Mouse (Mus musculus): ENCODE measurements around the gene Ralgps1.

The Ralgps1 gene

GRCm38 (mm10) chr2:33237581-33237980, 133.7 kb downstream of the Ralgps1 start:
- Histone ChIP-seq H3K36me3 (ENCODE audit: control insufficient read depth, insufficient read depth, low read length, poor library complexity, severe bottlenecking) (no peaks in the 10 kb centered on the region), H3K27me3 (ENCODE audit: control insufficient read depth, insufficient read depth, low read length, poor library complexity, severe bottlenecking) (no peaks in the 10 kb centered on the region)
- no peak for DNase-seq (ENCODE audit: low read depth, low spot score)

- H3K27me3 ChIP-seq (ENCODE audit: control insufficient read depth, insufficient read depth, low read length, poor library complexity, severe bottlenecking): no peaks in the 10 kb centered on the region
- DNase-seq (ENCODE audit: low read depth, low spot score): no peak
Observed at GRCm38 (mm10) chr2:33234848-33235247, 136.4 kb downstream of the Ralgps1 start.

GRCm38 (mm10) chr2:33233856-33234255, 137.4 kb downstream of the Ralgps1 start:
- Histone ChIP-seq H3K36me3 (ENCODE audit: control insufficient read depth, insufficient read depth, low read length, poor library complexity, severe bottlenecking) (no peaks in the 10 kb centered on the region), H3K27me3 (ENCODE audit: control insufficient read depth, insufficient read depth, low read length, poor library complexity, severe bottlenecking) (no peaks in the 10 kb centered on the region)
- no peak for DNase-seq (ENCODE audit: low read depth, low spot score)

More at GRCm38 (mm10) chr2:33234848-33235247, 136.4 kb downstream of the Ralgps1 start:
- no peaks in the 10 kb centered on the region for H3K36me3 ChIP-seq (ENCODE audit: control insufficient read depth, insufficient read depth, low read length, poor library complexity, severe bottlenecking)

GRCm38 (mm10) chr2:33232782-33233570, 138.3 kb downstream of the Ralgps1 start:
- 0 out of 2 replicates have a peak, but pooled peaks cover 2% of the 10 kb centered on the region for H3K36me3 ChIP-seq (ENCODE audit: control insufficient read depth, insufficient read depth, low read length, poor library complexity, severe bottlenecking)
- H3K27me3 ChIP-seq (ENCODE audit: control insufficient read depth, insufficient read depth, low read length, poor library complexity, severe bottlenecking): no peaks in the 10 kb centered on the region
- no peak for DNase-seq (ENCODE audit: low read depth, low spot score)

GRCm38 (mm10) chr2:33231788-33232187, 139.5 kb downstream of the Ralgps1 start:
- Histone ChIP-seq H3K27me3 (ENCODE audit: control insufficient read depth, insufficient read depth, low read length, poor library complexity, severe bottlenecking) (no peaks in the 10 kb centered on the region), H3K36me3 (ENCODE audit: control insufficient read depth, insufficient read depth, low read length, poor library complexity, severe bottlenecking) (0 out of 2 replicates have a peak, but pooled peaks cover 2% of the 10 kb centered on the region)
- DNase-seq (ENCODE audit: low read depth, low spot score): no peak

- Histone ChIP-seq H3K36me3 (ENCODE audit: control insufficient read depth, insufficient read depth, low read length, poor library complexity, severe bottlenecking) (0 out of 2 replicates have a peak, but pooled peaks cover 2% of the 10 kb centered on the region), H3K27me3 (ENCODE audit: control insufficient read depth, insufficient read depth, low read length, poor library complexity, severe bottlenecking) (no peaks in the 10 kb centered on the region)
- DNase-seq (ENCODE audit: low read depth, low spot score): no peak
Observed at GRCm38 (mm10) chr2:33230701-33231100, 140.6 kb downstream of the Ralgps1 start.

GRCm38 (mm10) chr2:33228551-33228950, 142.7 kb downstream of the Ralgps1 start:
- no peak for DNase-seq (ENCODE audit: low read depth, low spot score)
- no peaks in the 10 kb centered on the region for H3K27me3 ChIP-seq (ENCODE audit: control insufficient read depth, insufficient read depth, low read length, poor library complexity, severe bottlenecking)
- 0 out of 2 replicates have a peak, but pooled peaks cover 2% of the 10 kb centered on the region for H3K36me3 ChIP-seq (ENCODE audit: control insufficient read depth, insufficient read depth, low read length, poor library complexity, severe bottlenecking)

GRCm38 (mm10) chr2:33228077-33228476, 143.2 kb downstream of the Ralgps1 start:
- DNase-seq (ENCODE audit: low read depth, low spot score): no peak
- no peaks in the 10 kb centered on the region for H3K27me3 ChIP-seq (ENCODE audit: control insufficient read depth, insufficient read depth, low read length, poor library complexity, severe bottlenecking)
- 0 out of 2 replicates have a peak, but pooled peaks cover 2% of the 10 kb centered on the region for H3K36me3 ChIP-seq (ENCODE audit: control insufficient read depth, insufficient read depth, low read length, poor library complexity, severe bottlenecking)

GRCm38 (mm10) chr2:33225921-33226320, 145.4 kb downstream of the Ralgps1 start:
- Histone ChIP-seq H3K36me3 (ENCODE audit: control insufficient read depth, insufficient read depth, low read length, poor library complexity, severe bottlenecking) (peaks cover 2% of the 10 kb centered on the region; the same call in 1 of the 2 replicates), H3K27me3 (ENCODE audit: control insufficient read depth, insufficient read depth, low read length, poor library complexity, severe bottlenecking) (no peaks in the 10 kb centered on the region)
- DNase-seq (ENCODE audit: low read depth, low spot score): no peak

GRCm38 (mm10) chr2:33223656-33224358, 147.5 kb downstream of the Ralgps1 start:
- DNase-seq (ENCODE audit: low read depth, low spot score): no peak
- Histone ChIP-seq H3K36me3 (ENCODE audit: control insufficient read depth, insufficient read depth, low read length, poor library complexity, severe bottlenecking) (peaks cover 2% of the 10 kb centered on the region; the same call in 1 of the 2 replicates), H3K27me3 (ENCODE audit: control insufficient read depth, insufficient read depth, low read length, poor library complexity, severe bottlenecking) (no peaks in the 10 kb centered on the region)

- no peaks in the 10 kb centered on the region; the same call in 1 of the 2 replicates for H3K36me3 ChIP-seq (ENCODE audit: control insufficient read depth, insufficient read depth, low read length, poor library complexity, severe bottlenecking)
- DNase-seq (ENCODE audit: low read depth, low spot score): no peak
- H3K27me3 ChIP-seq (ENCODE audit: control insufficient read depth, insufficient read depth, low read length, poor library complexity, severe bottlenecking): no peaks in the 10 kb centered on the region
Observed at GRCm38 (mm10) chr2:33222480-33222879, 148.8 kb downstream of the Ralgps1 start.

- Histone ChIP-seq H3K36me3 (ENCODE audit: control insufficient read depth, insufficient read depth, low read length, poor library complexity, severe bottlenecking) (no peaks in the 10 kb centered on the region; the same call in 1 of the 2 replicates), H3K27me3 (ENCODE audit: control insufficient read depth, insufficient read depth, low read length, poor library complexity, severe bottlenecking) (no peaks in the 10 kb centered on the region)
- no peak for DNase-seq (ENCODE audit: low read depth, low spot score)
Observed at GRCm38 (mm10) chr2:33221339-33221900, 149.9 kb downstream of the Ralgps1 start.

GRCm38 (mm10) chr2:33220674-33221338, 150.5 kb downstream of the Ralgps1 start:
- no peak for DNase-seq (ENCODE audit: low read depth, low spot score)
- no peaks in the 10 kb centered on the region for H3K27me3 ChIP-seq (ENCODE audit: control insufficient read depth, insufficient read depth, low read length, poor library complexity, severe bottlenecking)
- H3K36me3 ChIP-seq (ENCODE audit: control insufficient read depth, insufficient read depth, low read length, poor library complexity, severe bottlenecking): no peaks in the 10 kb centered on the region; the same call in 1 of the 2 replicates

- Histone ChIP-seq H3K27me3 (ENCODE audit: control insufficient read depth, insufficient read depth, low read length, poor library complexity, severe bottlenecking) (no peaks in the 10 kb centered on the region), H3K36me3 (ENCODE audit: control insufficient read depth, insufficient read depth, low read length, poor library complexity, severe bottlenecking) (no peaks in the 10 kb centered on the region; the same call in 1 of the 2 replicates)
- DNase-seq (ENCODE audit: low read depth, low spot score): no peak
Observed at GRCm38 (mm10) chr2:33220246-33220645, 151.0 kb downstream of the Ralgps1 start.
